Mouse (Mus musculus) adipocyte (in vitro differentiated cells): Measurements from ENCODE around the gene Samhd1.
"Not testable (repeated sequence)": the region's sequence is repeated elsewhere in the genome, so short reads cannot be mapped to it uniquely, and the experiment has no call there.

ENCODE experiments used
- DNase-seq: peaks from one replicate; pipeline ENCODE4 v3.0.0-alpha.2; 2016; ENCODE audit warnings: low spot score

Gene Samhd1

DNA sequence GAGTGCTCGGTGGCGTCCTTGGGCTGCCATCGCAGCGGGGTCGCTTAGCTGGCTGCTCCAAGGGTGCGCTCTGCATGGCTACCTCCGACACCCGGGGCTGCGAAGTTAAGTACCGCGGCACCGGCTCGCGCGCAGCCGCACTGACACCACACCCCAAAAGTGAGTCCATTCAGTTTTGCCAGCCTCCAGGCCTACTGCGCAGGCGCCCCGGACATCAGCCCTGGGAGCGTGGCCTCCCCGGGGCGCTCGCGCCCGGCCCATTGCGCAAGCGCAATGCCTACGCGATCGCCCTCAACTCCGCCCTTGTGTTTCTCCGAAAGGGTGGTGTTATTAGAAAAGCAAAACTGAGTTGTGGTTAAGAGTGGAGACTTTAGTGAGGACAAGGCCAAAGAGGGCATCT, at the start of gene Samhd1:
Gene Samhd1 (minus strand): TSS at position 252 of the 400 bp plus-strand sequence.
- DNase-seq: peak; percentile 98

DNA sequence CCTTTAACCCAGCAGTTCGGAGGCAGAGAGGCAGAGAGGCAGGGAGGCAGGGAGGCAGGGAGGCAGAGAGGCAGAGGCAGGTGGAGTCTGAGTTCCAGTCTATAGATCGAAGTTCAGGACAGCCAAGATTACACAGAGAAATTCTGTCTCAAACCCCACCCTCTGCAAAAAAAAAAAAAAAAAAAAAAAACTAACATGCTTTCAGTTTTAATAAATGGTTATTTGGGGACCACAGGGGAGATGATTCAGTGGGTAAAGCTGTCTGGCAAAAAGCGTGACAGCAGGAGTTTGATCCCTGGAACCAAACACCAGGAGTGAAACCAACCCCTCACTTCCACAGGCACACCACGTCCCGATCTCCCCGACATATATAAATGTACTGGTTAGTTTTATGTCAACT, 43.1 kb upstream of the Samhd1 start:
- DNase-seq: no peak

DNA sequence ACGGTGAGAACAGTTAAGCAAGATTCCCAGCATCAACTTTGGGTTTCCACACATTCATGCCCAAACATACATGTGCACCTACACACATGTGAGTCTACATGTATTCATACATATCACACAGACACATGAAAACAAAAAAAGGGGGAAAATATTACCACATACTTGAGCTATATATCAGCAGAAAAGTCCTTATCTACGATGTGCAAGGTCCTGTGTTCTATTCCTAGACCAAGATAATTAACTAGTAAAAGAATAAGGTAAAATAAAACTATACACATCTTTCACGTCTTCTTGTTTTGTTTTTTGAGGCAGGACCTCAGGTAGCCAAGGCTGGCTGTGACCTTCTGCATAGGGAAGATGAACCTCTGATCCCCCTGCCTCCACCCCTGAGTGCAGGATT, 41.2 kb upstream of the Samhd1 start:
- no peak for DNase-seq

DNA sequence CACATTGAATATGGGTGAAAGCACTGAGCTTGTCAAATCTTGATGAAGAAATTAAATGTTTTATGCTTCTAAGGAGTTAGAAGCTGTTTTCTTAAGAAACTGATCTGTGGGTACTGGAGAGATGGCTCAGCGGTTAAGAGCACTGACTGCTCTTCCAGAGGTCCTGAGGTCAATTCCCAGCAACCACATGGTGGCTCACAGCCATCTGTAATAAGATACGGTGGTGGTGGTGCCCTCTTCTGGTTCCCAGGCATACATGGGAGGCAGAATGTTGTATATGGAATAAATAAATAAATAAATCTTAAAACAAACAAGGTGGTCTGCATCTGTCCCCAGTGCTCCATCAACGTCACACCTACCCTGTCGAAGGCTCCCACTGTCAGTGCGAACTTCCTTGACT, 39.4 kb upstream of the Samhd1 start:
- peak; percentile 52 for DNase-seq

DNA sequence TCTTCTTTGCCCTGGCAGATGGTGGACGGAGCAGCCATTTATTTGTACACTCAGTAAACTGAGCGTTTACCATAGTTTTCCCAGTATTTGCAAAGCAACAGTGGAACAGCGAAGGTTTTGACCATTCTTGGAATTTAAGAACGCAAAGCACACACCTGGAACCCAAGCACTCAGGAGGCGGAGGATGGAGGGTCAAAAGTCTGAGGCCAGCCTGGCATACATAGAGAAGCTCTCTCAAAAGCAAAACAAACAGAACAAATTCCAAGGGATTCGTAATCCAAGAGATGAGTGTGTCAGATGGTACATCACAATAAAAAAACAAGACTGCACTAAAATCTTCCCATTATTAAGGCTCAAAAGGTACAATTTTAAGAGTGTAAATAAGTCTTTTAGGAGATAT, 38.5 kb upstream of the Samhd1 start:
- no peak for DNase-seq

DNA sequence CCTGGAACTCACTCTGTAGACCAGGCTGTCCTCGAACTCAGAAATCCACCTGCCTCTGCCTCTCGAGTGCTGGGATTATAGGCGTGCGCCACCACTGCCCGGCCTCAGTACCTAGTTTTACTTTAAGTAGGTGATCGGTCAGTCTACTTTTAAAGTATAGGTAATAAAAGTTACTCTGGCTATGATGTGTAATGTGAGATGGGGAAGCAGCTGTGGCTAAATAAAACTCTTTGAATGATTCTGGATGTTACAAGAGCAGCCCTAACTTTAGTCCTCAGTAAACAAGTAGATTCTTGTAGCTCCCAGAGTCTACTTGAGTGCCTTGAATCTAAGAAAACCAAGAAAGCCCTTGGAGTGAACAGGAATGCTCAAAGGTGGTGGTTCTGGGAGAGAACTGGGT, 37.9 kb upstream of the Samhd1 start:
- DNase-seq: no peak

DNA sequence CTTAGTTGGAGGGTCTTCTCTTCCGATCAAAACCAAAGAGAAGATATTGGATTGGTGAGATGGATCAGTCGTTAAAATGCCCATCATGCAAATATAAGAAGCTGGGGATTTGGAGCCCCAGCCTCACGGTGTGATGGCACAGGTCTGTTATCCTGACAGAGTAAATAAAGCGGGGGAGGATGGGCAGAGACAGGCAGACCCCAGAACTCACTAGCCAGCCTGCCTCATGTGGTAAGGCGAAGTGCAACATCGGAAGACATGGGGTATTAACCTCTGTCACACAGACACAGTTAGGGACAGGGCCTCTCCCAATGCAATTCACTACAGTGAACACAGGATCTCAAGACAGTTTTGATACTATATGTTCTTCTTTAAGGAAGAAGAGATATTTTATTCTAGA, 35.6 kb upstream of the Samhd1 start:
- DNase-seq: no peak

DNA sequence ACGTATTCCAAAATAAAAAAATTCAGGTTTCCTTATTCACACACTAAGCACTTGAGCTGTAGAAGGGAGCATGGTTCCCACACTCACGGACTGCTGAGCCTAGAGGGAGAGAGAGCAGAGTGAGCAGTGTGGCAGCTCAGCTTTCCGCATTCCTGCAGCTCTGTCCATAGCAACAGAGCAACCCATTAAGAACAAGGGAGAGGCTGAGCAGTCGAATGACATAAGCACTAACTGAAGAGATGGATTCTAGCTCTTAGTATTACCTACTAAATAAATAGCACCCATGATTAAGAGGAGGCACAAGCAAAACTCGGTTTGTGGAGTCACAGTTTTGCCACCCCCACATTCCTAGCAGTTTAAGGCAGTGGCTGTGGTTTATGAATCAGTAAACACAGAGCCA, 35.1 kb upstream of the Samhd1 start:
- DNase-seq: no peak

DNA sequence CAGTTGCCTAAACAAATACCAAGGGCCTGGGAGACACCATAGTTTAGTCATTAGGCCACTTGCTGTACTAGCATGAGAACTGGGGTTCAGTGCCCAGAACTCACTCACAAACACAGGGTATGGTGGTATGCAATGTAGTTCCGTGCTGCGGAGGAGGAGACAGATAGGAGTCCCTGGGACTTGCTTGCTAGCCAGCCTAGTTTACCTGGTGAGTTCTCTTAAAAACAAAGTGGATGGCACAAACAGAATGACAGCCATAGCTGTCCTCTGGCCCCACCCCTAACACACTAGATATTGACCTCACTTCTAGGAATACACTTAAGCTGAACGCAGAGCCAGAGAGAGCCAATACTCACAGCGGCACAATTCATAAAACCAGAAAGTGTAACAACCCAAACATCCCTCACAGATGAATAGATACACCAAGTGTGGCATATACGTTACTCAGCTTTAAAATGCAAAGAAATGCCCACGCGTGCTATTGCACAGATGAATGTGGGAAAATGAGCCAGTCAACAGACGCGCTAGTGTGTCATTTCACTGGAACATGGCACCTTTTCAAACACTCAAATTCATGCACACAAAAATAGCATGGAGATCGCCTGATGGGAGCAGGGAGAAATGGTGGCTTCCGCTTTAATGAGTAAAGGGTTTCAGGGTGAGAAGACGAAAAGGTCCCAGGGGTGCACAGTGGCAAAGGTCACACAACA, 31.5 kb upstream of the Samhd1 start:
- no peak for DNase-seq

DNA sequence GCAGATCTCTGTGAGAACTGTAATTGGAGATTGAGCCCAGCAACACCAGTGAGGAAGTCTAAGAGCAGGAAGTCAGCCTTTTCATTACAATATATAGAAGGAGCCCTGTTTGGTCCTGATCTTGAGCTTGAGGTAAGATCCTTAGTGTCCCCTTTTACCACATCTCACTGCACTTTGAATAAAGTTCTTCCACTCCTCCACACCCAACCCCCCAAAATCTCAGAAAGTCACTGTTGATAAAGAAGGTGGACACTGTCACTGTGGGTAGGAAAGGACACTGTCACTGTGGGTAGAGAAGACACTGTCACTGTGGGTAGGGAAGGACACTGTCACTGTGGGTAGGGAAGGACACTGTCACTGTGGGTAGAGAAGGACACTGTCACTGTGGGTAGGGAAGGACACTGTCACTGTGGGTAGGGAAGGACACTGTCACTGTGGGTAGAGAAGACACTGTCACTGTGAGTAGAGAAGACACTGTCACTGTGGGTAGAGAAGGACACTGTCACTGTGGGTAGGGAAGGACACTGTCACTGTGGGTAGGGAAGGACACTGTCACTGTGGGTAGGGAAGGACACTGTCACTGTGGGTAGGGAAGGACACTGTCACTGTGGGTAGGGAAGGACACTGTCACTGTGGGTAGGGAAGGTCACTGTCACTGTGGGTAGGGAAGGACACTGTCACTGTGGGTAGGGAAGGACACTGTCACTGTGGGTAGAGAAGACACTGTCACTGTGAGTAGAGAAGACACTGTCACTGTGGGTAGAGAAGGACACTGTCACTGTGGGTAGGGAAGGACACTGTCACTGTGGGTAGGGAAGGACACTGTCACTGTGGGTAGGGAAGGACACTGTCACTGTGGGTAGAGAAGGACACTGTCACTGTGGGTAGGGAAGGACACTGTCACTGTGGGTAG, 30.5 kb upstream of the Samhd1 start:
- DNase-seq: not testable (repeated sequence)

DNA sequence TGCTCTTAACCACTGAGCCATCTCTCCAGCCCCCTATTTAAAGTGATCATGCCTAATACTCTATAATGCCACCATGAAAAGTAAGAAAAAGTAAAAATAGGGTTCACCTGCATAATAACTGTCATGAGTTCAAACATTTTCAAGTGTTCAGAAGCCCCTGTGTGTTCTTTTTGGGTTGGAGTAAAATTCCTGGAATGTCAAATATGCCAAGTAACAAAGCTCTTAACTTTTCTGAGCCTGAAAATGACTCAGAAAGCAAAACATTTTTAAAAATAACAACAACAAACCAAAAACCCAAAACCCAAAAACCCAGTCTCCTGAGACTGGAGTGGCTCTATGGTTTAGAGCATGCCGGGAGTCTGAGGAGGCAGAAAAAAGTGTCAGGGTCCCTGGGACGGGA, 29.0 kb upstream of the Samhd1 start:
- no peak for DNase-seq

DNA sequence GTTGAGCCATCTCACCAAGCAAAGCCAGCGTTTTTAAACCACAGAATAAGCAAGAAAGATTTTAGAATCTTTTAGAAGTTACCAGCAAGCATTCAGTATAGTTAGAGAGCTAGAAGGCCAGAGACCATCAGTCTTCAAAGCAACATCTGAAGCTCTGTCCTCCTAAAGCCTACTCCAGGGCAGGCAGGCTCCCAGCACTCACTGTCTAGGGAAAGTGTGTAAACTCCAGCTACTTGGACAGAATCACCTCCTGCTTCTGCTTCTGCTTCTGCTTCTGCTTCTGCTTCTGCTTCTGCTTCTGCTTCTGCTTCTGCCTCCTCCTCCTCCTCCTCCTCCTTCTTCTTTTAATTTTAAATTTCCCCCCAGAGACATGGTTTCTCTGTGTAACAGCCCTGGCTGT, 21.0 kb upstream of the Samhd1 start:
- no peak for DNase-seq

DNA sequence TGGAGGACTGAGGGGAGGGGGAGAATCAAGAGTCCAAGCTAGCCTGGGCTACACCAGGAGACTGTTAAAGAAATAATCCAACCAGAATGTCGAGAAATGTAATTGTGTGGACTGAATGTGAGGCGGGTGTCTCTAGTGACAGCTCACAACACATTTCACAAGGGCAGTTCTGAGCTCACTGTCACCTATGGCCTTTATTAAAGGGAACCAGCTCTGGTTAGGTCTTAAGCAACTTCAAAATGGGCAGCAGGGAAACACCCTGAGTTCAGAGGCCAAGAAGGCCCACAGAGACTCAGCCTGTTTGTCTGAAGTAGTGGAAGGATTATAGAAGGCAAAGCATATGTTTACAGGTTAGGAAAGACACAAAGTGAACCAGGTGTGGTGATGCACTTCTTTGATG, 18.2 kb upstream of the Samhd1 start:
- peak; percentile 84 for DNase-seq

DNA sequence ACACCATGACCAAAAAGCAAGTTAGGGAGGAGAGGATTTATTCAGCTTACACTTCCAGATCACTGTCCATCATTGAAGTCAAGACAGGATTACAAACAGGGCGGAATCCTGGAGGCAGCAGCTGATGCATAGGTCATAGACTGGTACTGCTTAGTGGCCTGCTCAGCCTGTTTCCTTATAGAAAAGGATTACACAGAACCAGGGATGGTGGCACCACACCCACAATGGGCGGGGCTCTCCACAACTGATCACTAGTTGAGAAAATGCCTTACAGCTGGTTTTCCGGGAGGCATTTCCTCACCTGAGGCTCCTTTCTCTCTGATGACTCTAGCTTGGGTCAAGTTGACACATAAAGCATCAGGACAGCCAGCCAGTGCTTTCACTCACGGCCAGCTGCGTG, 13.4 kb upstream of the Samhd1 start:
- DNase-seq: no peak

DNA sequence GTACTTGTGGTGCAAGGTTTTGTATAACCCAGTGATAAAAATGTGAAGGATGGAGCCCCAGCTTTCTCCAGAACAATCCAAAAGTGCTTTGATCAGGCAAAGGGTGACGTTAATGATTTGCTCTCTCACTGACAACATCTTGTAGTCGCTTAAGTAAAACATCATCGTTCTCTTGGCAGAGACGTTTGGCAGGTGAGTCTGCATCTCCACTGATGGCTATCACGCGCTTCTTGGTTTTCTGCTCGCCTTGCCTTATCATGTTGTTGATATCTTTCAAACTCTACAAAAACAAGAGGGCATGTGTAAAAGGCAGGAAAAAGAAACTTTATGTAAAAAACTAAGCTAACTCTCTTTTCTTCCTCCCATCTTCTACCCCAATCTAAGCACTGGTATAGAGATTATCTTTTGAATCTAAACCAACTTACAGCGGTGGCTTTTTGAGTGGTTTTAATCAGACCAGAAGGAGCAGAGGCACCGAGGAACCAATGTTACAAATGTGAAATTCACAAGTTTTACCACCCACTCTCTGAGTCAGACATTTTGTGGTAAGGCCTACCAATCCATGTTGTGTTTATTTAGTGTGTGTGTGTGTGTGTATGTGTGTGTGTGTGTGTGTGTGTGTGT, 12.4 kb upstream of the Samhd1 start:
- peak; percentile 44 for DNase-seq

DNA sequence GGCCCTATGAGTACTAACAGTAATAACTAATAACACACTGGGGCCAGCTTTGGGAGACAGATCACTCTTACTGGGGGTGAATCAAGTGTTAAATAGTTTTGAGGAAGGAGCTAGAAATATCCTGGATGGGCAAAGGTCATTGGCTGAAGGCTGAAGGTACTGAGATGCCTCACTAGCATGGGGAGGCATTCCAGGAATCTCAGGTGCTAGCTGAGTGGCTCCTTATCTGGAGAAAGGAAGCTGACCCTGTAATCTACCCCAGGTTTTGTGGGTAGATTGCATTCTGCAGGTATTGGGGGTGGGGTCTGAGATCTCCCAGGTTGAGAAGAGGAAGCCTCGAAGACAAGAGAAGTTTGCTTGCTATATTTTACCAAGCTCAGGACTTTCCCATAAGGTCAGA, 10.1 kb upstream of the Samhd1 start:
- DNase-seq: no peak

DNA sequence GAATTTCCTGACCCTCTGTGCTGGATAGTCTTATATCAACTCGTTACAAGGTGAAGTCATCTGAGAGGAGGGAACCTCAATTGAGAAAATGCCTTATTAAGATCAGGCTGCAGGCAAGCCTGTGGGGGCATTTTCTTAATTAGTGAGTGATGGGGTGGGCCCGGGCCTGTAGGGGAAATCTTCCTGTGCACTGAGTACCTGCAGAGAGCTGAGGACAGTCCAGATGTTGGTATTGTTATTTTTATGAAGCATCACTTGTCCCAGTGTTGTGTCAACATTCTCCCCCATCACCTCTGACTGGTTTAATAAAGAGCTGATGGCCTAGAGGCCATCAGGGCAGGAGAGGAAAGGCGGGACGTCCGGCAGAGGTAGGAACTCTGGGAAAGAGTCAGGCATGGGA, 9.1 kb upstream of the Samhd1 start:
- DNase-seq: no peak

DNA sequence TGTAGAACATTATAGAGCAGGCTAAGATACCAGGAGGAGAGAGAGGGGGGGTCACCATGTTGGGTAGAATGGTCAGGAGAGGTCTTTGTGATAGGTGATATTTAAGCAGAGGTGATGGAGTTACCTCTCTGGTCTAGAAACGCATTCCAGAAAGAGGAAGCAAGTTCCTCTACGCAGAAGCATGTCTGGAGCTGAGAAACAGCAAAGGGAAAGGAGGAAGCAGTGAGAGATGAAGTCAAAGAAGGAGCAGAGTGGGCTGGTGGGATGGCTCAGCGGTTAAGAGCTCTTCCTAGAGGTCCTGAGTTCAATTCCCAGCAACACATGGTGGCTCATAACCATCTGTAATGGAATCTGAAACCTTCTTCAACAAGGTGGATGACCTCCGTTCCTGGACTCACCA, 6.9 kb upstream of the Samhd1 start:
- no peak for DNase-seq

DNA sequence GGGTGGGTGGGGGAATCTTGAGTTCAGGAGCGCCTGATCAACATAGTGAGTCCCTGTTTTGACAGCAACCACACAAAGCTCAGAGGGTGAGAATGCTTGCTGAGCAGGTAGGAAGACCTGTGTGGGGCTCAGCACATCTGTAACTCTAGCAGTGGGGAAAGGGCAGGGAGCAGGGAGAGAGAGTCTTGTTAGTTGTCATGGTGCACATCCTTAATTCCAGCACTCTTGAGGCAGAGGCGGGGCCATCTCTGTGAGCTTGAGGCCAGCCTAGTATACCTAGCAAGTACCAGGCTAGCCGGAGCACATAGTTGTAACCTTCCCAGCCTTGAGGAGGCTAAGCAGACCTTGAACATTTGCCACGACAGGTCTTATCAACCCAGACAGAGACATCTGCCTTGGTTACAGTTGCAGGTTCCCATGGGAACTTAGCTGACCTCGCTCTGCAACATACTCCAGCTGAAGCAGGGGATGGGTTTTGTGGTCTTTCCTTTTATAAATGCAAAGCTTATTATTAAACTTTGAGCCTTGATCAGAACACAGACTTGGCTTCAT, 4.3 kb upstream of the Samhd1 start:
- DNase-seq: no peak

DNA sequence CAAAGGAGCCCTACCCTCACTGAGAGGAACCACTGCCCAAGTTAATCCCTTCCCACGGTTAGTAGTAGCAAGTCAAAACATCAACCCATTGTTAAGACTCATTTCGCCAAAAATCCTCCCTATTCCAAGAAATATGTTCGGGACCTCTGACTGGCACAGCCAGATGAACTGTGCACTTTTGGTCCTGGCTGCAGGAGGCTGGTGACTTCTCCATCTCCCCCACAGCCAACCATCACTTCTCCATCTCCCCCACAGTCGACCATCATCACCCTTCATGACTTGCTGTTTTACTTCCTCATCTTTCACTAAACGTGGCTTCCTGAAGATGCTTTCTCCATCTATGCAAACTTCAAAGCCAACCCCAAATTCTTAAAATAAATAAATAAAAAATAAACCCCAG, 3.7 kb upstream of the Samhd1 start:
- no peak for DNase-seq

DNA sequence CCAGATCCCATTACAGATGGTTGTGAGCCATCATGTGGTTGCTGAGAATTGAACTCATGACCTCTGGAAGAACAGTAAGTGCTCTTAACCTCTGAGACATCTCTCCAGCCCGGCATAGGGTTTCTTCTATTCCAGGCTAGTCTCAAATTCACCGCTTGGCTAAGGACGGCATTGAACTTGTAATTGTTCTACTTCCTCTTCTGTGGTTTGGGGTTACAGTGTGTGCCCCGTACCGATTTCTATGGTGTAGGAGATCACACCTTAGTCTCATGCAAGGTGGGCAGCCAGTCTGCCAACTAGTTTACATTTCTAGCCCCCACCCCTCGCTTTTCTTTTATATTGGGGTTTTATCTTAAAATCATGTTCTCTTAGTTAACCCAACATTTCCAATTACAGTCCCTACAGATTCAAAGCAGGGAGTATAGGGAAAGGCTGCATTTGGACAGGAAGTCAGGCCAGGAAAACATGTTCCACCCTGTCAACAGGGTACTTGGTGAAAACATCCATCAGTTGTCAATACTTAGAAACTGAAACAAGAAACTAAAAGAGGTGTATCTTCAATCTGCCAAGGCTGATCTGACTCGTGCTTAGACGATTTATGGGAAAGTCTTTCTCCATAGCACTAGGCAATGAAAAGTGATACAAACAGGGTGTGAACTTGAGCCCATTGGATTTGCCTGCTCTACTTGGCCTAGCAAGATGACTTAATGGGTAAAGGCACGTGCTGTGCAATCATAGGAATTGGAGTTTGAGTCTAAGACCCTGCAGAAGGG, 3.1 kb upstream of the Samhd1 start:
- DNase-seq: peak; percentile 41

DNA sequence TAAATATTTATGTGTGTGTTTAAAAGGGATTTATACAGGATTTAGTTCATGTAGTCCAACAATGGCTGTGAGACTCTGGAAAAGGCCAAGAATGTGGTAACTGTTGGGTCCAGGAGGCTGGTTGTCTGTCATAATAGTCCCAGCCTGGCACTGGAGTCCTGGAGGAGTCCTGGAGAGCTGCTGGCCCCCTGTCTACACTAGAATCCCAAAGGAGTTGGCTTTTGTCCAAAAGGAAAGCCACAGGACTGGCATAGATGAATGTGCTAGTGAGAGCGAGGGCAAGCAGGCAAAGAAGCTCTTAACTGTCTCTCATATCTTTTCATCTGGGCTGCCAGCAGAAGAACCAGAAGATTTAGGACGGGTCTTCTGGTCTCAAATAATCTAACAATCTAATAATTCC, 1.6 kb upstream of the Samhd1 start:
- peak; percentile 87 for DNase-seq
